Mouse (Mus musculus): Measurements from ENCODE around the gene Sf3b4.
"Not testable (repeated sequence)": the region's sequence is repeated elsewhere in the genome, so short reads cannot be mapped to it uniquely, and the experiment has no call there.

Gene Sf3b4

DNA sequence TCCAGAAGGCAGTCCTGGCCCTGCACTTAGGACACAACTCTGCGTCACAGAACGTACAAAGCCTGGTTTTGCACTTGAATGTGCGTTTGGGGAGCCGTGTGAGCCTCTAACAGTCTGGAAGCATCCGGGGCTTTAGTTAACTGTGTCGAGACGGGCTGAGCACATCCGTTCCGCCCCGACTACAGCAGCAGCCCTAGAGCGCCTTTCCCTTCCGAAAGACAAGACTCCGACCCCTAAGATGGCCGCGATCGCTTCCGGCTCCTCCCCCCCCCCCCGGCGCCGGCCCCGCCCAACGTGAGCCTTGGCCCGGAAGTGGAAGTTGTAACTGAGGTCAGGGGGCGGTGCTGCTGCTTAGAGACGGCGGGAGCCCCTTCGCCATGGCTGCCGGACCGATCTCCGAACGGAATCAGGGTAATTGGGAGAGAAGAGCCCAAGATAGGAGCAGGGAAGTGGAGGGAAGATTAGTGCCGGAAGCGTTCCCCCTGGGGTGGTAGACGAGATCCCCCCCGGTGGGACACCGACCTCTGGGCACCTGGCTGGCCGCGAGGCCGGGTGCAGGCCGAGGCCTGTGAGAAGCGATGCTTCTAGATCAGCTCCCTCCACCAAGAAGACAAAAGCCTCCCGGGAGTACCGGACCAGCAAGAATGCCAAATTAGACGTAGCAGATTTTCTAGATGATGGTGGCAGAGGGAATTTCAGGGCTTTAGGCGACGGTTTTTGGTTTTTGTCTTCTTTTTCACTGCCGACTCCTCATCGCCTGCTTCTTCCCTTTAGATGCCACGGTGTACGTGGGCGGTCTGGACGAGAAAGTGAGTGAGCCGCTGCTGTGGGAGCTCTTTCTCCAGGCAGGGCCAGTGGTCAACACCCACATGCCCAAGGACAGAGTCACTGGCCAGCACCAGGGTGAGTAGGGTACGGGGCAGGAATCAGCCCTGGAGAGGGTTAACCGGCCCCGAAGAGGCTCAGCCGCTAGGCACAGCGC, at the start of gene Sf3b4:
Gene Sf3b4 (plus strand): TSS at position 136 of the 982 bp plus-strand sequence.
- DNase-seq, result peak; percentile 83

DNA sequence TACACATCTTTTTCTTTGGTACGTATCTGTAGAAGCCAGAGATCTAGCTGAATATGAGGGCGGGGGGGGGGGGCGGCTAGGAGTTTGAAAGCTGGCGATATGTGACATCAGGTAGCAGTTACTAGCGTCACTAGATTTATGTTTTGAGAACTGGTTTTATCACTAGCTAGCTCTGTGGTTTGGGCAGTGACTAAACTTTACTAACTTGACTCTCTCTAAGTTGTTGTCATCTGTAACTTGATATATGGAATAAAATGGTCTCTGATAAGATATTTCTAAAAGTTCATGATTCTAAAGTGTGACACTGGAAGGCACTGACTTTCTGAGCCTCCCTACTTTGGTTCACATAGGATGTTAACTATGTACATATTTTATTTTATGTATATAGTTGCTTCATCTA, 47.9 kb upstream of the Sf3b4 start:
- no peak for DNase-seq

DNA sequence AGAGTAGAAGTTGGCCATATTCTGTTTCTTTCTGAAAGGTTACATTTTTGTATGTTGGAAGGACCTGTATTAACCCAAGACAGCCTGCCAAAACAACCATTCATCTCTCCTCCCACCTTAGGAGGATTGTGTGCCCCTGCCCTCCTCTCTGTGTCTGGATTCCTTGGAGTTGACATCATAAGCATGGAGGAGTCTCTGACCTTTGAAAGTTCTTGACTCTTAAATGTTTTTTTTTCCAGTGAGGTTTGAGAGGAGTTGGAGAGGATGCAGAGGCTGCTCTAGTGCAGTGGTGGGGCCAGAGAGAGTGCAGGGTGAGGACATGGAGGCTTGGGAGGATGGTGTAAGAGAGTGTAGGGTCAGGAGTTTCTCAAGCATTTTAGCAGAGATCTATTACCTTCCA, 44.0 kb upstream of the Sf3b4 start:
- no peak for DNase-seq

DNA sequence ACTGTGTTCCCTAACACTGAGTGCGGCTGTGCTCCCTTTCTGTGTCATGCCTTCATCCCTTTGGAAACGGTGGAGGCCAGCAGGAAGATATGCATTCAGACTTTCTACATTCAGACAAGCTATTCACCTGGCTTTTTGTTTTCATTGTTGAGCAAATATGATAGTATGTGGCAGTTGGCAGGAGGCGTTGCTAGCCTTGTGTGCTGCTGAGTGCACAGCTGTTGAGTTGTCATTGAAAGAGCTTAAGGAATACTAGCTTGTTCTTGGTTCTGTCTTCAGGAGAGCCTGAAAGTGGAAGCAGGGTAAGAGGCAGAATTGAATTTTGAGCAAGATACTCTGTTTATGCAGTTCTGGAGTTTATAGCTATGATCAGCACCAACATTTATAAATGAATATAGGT, 39.7 kb upstream of the Sf3b4 start:
- no peak for DNase-seq

DNA sequence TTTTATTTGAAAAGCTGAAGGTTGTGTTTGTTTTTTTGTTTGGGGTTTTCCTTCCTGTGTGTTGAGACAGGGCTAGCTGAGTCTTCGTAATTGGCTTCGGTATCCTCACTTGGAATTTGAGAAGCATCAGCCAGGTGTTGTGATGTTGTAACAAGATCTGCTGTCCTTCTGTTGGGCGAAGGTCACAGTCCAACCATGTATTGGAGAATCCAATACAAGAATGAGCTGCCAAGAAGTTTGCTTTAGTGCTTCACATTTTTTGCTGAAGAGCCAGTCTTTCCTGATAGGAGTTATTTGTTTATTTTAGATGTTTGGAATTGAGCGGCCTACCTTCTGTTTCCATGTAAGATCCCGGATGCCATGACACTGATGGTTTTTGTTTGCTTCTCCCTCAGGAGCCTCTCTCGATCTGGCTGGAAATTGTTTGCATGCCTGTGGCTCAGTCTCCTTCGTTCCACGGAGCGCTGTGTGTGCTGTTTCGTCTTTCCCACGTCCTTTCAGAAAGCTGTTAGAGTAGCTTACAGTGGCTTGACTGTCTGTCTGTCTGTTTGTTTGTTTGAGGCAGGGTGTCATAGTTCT, 38.7 kb upstream of the Sf3b4 start:
- DNase-seq, result no peak

DNA sequence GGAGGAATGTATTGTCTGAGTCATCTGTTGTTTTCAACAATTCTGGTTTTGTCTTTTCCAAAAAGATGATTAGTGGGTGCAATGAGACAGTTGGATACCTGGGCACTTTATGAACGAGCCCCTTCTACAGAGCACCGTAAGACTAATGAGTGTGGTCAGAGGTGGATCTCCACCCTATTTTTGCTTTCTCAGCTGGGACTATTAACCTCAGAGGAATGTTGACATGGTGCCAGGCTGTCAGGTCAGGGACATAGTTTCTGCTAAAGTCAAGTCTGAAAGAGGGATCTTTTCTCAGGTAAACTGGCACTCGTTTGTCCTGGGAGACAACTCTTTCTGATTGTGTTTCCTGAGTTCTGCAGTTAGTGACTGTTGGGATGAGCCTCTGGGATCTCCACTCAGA, 37.1 kb upstream of the Sf3b4 start:
- no peak for DNase-seq

DNA sequence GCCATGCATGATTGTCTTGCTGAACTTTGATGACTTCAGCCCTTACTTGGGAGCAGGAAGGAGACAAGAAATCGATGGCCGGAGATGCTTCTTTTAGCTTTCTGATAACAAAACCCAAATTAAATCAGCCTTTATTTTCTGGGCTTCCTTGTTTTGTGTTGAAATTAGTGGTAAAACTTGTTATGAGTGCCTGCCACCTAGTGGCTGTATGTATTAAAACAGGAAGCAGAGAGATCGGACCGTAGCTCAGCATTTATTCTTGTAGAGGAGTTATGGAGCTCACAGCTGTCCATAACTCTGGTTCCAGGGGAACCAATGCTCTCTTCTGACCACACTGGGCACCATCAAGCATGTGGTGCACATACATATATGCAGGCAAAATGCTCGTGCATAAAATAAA, 24.2 kb upstream of the Sf3b4 start:
- peak; percentile 41 for DNase-seq

DNA sequence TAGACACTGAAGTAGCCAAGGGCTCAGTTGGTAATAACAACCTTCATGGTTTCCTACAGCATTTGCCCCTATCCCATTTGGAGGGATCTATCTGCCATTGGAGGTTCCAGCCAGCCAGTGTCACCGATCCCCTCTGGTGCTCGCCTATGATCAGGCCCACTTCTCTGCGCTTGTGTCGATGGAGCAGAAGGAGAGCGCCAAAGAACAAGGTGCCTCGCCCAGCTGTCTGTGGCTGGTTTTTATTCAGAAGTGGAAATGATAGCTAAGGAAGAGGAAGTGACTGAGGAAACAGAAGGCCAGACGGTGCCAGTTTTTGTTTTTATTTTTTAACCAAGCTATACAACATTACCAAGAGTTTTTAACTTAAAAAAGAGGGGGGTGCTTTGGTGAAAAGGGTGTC, 20.3 kb upstream of the Sf3b4 start:
- no peak for DNase-seq

DNA sequence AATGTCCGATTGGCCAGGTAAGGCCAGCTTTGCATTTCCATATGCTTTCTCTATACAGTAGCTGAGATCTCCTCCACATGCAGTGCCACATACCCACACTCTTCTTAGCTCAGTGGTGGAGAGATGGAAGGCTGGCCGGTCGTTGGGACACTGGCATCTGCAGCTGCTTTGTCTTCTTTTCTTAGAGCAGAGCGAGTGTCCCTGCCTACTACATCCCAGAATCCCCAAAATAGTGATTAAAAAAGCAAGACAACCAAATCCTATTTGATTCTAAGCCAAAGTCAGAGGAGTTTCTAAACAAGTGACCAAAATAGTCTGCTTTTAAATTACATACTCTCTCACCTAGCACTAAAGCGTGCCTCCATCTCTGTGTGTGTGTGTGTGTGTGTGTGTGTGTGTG, 19.5 kb upstream of the Sf3b4 start:
- DNase-seq, result no peak

DNA sequence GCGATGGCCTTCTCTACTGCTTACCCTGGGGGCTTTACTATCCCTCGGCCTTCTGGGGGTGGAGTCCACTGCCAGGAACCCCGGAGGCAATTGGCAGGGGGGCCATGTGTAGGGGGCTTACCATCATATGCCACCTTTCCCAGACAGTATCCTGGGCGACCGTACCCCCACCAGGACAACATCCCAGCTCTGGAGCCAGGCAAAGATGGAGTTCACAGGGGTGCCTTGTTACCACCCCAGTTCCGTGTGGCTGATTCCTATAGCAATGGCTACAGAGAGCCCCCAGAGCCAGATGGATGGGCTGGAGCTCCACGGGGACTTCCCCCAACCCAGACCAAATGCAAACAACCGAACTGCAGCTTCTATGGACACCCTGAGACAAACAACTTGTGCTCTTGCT, 16.6 kb upstream of the Sf3b4 start:
- no peak for DNase-seq

DNA sequence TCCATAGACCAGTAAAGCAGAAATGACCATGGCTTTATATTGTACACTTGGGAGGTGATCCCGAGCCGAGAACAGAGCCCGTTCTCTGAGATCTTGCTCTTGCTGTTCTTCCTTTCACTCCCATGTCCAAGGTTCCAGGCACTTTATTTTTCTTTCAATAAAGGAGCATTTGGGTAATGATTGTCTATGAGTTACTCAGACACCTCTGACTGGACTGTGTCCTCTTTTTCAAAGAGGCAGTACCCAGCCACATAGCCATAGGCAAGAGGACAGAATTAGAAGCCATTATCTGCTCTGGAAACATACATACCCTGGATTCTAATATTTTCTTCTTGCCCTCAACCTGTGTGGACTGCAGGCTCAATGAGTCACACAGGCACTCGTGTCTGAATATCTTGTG, 12.3 kb upstream of the Sf3b4 start:
- DNase-seq, result no peak

DNA sequence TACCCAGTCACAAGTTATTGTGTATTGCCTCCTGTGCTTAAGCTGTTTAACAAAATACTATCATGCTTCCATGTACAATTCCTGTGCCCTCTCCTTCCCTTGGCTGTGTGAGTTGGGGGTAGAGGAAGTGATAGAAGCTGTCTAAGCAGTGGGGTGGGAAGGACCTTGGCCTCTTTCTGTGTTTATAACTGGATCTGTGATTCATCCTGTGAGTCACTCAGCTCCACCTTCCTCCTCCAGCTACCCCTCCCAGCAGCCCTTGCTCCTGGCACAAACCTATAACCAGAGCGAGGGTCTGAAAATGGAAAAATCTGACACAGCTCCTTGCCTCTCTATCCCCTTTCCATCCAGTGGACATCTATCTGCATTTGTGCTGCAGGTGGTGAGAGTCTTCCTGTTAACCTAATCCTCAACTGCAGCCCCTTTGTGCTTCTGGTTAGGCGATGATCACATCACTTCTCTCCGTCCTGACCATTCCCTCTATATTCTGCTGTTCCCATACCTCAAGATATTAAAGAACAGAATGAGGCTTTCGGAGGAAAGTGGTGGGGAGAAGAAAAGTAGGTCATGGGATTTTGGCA, 11.8 kb upstream of the Sf3b4 start:
- peak; percentile 59 for DNase-seq

DNA sequence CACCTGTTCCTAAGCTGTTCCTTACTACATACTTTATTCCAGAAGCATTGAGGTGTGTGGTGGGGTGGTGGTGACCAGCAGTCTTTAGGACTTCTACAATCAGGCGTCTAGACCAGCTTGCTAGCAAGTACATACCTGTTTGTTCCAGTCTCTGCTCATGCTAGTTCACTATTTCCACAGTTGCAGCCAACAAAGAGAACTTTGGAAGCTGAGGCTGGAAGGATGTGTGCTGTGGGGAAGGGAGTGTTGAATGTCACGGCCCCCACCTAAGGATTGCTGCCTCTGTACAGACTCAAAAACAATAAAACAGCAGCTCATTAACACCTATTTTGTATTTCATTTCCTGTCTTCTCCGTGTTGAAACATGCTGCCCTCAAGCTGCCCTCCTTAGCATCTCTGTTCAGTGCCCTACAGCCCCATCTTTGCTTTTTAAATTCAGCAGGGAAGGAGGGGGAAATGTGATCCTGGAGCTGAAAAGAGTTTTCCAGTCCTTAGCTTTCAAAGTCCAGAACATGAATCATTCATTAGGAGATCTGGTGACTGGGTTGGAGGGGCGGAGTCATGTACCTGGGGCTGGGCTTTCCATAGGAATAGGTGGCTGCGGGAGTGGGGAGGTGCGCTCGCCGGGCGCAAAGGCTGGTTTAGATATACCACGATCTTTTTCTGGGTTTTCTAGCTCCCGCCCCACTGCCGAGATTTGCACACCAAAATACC, 11.2 kb upstream of the Sf3b4 start:
- DNase-seq, result peak; percentile 60

DNA sequence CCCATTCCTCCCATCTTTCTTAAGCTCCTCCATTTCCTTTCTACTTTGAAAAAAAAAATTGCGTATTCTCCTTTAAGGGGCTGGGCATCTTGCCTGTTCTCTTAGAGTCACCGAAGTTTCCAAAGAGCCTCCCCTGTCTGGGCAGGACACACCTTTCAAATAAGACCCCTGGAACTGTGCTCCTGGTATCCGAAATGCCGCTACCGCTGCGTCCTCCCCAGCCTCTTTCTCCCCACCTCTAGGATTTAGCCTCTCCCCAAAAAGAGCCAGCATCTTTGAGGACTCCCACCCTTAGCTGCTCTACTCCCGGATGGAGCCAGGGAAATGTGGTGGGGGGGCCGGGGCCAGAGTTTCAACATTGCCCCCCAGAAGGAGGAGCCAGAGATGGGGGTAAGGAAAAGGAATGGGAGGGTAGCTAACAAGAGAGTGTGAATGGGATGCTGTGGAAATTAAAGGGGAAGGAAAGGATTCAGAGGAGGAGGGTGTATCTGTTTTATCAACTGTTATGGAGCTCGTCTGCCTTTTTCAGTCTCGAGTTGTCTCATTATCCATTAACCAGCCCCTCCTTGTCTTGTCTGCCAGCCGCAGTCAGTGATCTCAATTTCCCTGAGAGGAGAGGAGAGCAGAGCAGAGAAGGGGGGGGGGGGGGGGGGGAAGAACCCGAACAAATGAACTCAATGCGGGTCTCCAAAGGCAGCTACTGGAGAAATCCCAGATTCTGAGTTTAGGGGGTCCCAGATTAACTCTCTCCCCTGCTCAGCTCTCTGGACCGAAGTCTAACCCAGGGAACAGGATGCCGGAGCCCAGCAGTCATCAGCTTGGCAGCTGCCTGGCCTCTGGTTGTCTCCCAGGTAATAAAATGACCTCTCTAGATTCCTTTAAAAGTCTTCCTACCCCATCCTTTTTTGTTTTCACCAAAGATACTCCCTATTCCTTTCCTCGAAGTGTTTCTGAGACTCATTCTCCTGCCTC, 10.0 kb upstream of the Sf3b4 start, which contains the start of gene Mtmr11:
Gene Mtmr11 (plus strand): TSS at position 136 of the 972 bp plus-strand sequence.
- DNase-seq, result no peak

DNA sequence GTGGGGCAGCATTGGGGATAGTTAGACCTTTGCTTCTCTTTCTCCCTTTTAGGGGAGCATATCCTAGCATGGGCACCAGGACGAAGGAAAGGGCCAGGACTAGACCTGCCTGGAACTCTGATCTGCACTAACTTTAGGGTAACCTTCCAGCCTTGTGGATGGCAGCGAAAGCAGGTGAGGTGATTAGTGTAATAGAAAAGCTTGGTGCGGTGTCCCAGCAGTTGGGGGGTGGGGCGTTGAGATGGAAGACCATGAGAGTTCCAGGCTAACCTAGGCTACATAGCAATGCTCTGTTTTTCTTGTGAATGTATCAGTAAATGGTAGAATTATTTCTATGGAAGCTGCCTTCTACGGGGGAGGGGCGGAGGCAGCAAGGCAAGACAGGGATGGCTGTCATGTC, 9.1 kb upstream of the Sf3b4 start:
- no peak for DNase-seq

DNA sequence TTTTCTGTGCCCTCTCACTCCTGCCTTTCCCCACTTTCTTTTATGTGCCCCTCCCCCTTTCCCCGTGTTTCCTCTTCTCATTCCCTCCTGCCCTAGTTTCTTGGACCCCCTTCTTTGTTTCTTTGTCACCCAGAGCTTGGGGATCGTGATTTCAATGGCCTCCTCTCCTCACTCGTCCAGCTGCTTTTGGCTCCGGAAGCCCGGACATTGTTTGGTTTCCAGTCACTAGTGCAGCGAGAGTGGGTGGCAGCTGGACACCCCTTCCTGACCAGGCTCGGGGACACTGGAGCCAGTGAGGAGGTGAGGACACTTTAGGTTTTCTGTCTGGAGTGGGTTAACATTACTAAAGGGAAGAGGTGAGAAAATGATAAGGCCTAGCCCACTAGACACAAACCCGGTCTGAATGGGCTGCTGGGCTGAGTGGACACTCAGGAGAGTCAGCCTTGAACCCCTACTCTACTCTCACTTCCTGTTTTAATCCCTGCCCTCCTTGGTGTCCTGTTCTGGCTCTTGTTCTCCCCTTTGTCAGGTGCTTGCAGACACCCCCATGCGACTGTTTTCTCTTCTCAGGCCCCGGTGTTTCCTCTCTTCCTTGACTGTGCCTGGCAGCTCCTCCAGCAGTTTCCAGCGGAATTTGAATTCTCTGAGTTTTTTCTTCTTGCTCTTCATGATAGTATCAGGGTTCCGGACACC, 3.5 kb upstream of the Sf3b4 start:
- DNase-seq, result no peak

DNA sequence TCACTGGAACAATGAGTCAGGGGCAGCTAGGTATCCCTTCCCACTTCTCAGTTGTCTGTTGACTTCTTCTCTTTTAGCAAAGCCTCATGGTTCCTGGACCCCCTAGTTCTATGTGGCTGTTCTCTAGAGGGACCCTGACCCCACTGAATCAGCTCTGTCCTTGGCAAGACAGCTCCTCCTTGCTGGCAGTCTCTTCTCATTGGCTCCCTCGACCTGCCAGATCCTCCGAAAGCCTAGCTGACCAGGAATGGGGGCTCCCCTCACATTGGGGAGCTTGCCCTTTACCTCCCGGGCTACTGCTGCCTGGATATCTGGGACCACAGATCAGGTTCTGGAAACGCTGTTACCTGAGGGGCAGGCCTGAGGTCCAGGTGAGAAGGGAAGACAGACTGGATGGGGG, 1.9 kb upstream of the Sf3b4 start:
- DNase-seq, result no peak

DNA sequence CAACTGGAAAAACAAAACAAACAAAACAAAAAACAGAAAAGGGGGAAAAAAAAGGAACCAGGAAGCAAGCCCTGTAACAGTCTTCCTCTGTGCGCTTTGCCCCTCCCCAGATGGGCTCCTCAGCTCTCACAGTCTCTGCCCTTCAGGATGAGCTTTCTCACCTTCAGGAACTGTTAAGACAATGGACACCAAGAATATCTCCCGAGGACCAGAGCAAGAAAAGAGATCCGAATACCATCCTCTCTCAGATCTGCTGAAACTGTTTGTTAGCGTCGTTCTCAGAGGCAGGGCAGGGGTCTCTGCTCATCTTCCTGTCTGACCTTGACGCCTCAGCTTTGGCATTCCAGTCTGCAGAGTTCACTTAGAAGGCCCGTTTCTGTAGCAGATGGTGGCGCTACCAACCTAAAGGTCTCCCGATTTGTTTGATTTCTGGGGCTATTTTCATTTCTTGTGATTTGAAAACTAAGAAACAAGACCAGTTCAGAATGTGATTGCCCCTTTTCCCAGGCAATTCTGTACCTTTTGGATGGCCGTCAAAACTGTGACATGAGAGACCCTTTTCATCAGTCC, 1.1 kb upstream of the Sf3b4 start:
- DNase-seq, result no peak

DNA sequence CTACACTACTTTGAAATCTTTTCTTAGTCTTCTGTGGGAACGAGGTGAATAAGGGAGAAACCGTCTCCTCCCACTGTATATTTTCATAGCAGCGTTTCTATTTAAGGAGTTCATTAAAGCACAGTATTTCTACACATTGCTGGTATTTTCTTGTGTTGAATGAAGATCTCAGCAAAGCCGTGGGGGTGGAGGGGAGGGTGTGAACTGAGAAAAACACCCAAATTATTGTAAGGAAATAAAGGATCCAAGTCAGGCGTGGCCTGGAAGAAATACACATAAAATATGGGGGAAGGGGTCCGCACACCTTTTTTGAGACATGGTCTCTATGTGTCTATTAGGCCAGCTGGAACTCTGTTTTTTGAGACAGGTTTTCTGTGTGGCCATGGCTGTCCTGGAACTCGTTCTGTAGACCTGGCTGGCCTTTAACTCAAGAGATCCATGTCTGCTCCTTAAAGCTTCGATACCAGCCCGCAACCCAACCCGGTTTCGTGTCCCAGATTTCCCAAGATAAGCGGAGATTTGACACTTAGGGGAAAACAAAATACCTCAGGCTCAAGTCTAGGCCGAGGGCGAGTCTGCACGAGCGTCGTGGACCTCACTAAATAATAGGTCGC, 442 bp upstream of the Sf3b4 start:
- DNase-seq, result no peak

DNA sequence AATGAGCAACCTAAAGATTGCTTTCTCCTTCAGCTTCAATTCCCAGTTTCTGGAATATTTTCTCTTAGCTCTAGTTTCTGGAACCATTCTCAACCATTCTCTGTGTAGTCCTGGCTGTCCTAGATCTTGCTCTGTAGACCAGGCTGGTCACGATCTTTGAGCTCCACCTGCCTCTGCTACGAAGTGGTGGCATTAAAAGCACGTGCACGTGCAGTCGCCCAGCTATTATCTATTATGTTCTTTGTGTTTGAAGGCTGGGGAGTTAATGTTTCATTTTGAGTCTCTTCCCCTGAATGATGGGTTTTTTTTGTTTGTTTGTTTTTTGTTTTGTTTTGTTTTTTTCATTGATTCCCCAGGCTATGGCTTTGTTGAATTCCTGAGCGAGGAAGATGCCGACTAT, 1.1 kb downstream of the Sf3b4 start:
- no peak for DNase-seq

DNA sequence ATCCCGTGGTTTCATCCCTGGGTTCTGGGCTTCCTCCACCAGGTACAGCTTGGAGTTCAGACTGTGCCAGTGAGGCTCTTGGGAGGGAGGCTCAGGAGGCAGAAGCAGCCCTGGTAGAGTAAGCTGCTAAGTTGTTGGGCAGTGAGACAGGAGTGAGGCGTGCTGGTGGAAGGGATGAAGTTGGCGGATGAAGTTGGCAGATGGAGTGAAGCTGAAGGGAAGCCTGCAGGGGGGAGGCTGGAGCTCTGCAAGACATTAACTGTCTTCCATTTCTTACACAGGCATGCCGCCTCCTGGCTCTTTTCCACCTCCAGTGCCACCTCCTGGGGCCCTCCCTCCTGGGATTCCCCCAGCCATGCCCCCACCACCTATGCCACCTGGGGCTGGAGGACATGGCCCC, 1.9 kb downstream of the Sf3b4 start:
- not testable (repeated sequence) for DNase-seq

Data from right cerebral cortex, postnatal 25 days (tissue).